Mouse (Mus musculus): ENCODE measurements at regions not wholly inside any gene's neighbourhood (a gene's known extent, or its start where the extent isn't known, plus 50 kb on each side); places are given as distances from the start of the nearest gene placed in this dataset.

DNA sequence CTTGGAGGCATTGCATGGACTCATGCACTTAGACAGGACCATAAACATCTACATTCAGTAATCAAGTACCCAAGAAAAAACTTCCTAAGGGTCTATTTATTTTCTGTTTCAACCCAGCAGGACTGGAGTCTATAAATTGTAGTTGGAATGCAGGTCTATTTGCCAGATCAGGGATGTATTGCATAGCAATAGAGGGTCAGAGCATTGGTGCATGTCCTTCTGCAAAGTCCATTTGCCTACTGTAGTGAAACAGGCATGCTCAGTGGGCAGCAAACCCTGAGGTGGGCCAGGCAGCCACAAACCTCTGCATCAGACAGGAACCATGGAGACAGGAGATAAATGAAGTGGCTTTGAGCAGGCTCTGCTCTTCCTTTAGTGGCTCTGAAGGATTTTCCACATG lies 386.5 kb upstream of the Tenm4 start:
- H3K36me3 ChIP-seq (ENCODE audit: control insufficient read depth, insufficient read depth, low read length), result no peaks in the 10 kb centered on the region
- no peak overlapping the region for H3K27ac ChIP-seq (ENCODE audit: control insufficient read depth, insufficient read depth, low read depth, low read length)
- no peaks in the 10 kb centered on the region for H3K4me1 ChIP-seq (ENCODE audit: control insufficient read depth, insufficient read depth, low read length)
- no peaks in the 10 kb centered on the region for H3K27me3 ChIP-seq (ENCODE audit: control insufficient read depth, insufficient read depth, low read length)
- no peak overlapping the region for H3K4me3 ChIP-seq (ENCODE audit: control insufficient read depth, low read depth, low read length)
- no peak for TF ChIP-seq CTCF (IDR thresholded peaks at IDR 0.05; ENCODE audit: control insufficient read depth, insufficient read depth, insufficient replicate concordance, low read depth, low read length)
- TF ChIP-seq POLR2A (IDR thresholded peaks at IDR 0.05; ENCODE audit: control insufficient read depth, low read depth, low read length), result no peak

DNA sequence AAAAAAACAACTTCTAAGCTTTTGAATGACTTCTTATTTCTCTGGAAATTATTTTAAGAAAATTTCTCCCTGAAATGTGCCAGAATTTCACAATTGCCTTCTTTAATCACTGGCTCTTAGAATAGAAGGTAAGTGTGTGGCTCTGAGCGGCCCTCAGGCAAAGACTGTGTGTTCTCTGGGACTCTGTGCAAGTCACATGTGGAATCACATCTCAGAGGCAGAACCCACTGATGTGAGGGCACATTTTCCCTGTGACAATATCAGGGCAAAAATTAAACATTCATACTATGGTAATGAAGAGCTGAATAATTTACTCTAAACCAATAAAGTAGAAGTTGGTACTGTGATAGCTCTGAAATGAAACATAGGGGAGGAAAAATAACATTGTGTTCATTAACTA lies 383.5 kb upstream of the Tenm4 start:
- Histone ChIP-seq H3K36me3 (ENCODE audit: control insufficient read depth, insufficient read depth, low read length) (no peaks in the 10 kb centered on the region), H3K4me1 (ENCODE audit: control insufficient read depth, insufficient read depth, low read length) (no peaks in the 10 kb centered on the region), H3K4me3 (ENCODE audit: control insufficient read depth, low read depth, low read length) (no peak overlapping the region), H3K27ac (ENCODE audit: control insufficient read depth, insufficient read depth, low read depth, low read length) (no peak overlapping the region), H3K27me3 (ENCODE audit: control insufficient read depth, insufficient read depth, low read length) (no peaks in the 10 kb centered on the region)
- TF ChIP-seq CTCF (IDR thresholded peaks at IDR 0.05; ENCODE audit: control insufficient read depth, insufficient read depth, insufficient replicate concordance, low read depth, low read length), result no peak
- TF ChIP-seq POLR2A (IDR thresholded peaks at IDR 0.05; ENCODE audit: control insufficient read depth, low read depth, low read length), result no peak

GRCm38 (mm10) chr7:95787951-95788350 lies 383.1 kb upstream of the Tenm4 start:
- no peak overlapping the region for H3K27ac ChIP-seq (ENCODE audit: control insufficient read depth, insufficient read depth, low read depth, low read length)
- H3K36me3 ChIP-seq (ENCODE audit: control insufficient read depth, insufficient read depth, low read length), result no peaks in the 10 kb centered on the region
- no peak for TF ChIP-seq POLR2A (IDR thresholded peaks at IDR 0.05; ENCODE audit: control insufficient read depth, low read depth, low read length)
- TF ChIP-seq CTCF (IDR thresholded peaks at IDR 0.05; ENCODE audit: control insufficient read depth, insufficient read depth, insufficient replicate concordance, low read depth, low read length), result no peak
- H3K27me3 ChIP-seq (ENCODE audit: control insufficient read depth, insufficient read depth, low read length), result no peaks in the 10 kb centered on the region
- no peaks in the 10 kb centered on the region for H3K4me1 ChIP-seq (ENCODE audit: control insufficient read depth, insufficient read depth, low read length)
- H3K4me3 ChIP-seq (ENCODE audit: control insufficient read depth, low read depth, low read length), result no peak overlapping the region

DNA sequence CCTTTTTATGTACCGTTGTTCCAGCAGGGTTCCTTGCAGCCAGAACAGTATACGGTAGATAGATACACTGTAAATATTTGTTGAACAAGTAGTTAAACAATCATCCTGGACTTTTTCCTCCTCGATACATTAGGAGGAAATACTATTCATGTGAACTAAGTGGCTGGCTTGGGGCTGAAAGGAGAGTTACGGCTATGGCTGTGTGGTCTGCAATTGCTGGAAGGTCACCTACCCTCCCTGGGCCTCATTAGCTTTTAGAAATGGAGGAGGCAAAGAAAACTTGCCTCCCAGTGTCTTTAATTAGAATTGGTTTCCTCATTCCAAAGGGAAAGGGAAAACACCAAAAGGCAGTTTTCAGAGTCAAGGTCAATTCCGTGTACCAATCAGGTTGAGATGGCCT lies 381.6 kb upstream of the Tenm4 start:
- TF ChIP-seq POLR2A (IDR thresholded peaks at IDR 0.05; ENCODE audit: control insufficient read depth, low read depth, low read length) (no peak), CTCF (IDR thresholded peaks at IDR 0.05; ENCODE audit: control insufficient read depth, insufficient read depth, insufficient replicate concordance, low read depth, low read length) (no peak)
- H3K4me3 ChIP-seq (ENCODE audit: control insufficient read depth, low read depth, low read length), result no peak overlapping the region
- H3K27ac ChIP-seq (ENCODE audit: control insufficient read depth, insufficient read depth, low read depth, low read length), result no peak overlapping the region
- H3K36me3 ChIP-seq (ENCODE audit: control insufficient read depth, insufficient read depth, low read length), result no peaks in the 10 kb centered on the region
- H3K4me1 ChIP-seq (ENCODE audit: control insufficient read depth, insufficient read depth, low read length), result no peaks in the 10 kb centered on the region
- H3K27me3 ChIP-seq (ENCODE audit: control insufficient read depth, insufficient read depth, low read length), result no peaks in the 10 kb centered on the region

GRCm38 (mm10) chr7:95799022-95799421 lies 372.0 kb upstream of the Tenm4 start:
- TF ChIP-seq CTCF (IDR thresholded peaks at IDR 0.05; ENCODE audit: control insufficient read depth, insufficient read depth, insufficient replicate concordance, low read depth, low read length) (no peak), POLR2A (IDR thresholded peaks at IDR 0.05; ENCODE audit: control insufficient read depth, low read depth, low read length) (no peak)
- no peaks in the 10 kb centered on the region for H3K36me3 ChIP-seq (ENCODE audit: control insufficient read depth, insufficient read depth, low read length)
- no peaks in the 10 kb centered on the region for H3K27me3 ChIP-seq (ENCODE audit: control insufficient read depth, insufficient read depth, low read length)
- no peak overlapping the region for H3K4me3 ChIP-seq (ENCODE audit: control insufficient read depth, low read depth, low read length)
- no peaks in the 10 kb centered on the region for H3K4me1 ChIP-seq (ENCODE audit: control insufficient read depth, insufficient read depth, low read length)
- no peak overlapping the region for H3K27ac ChIP-seq (ENCODE audit: control insufficient read depth, insufficient read depth, low read depth, low read length)

GRCm38 (mm10) chr7:95809626-95810025 lies 361.4 kb upstream of the Tenm4 start:
- Histone ChIP-seq H3K36me3 (ENCODE audit: control insufficient read depth, insufficient read depth, low read length) (no peaks in the 10 kb centered on the region), H3K4me3 (ENCODE audit: control insufficient read depth, low read depth, low read length) (no peak overlapping the region), H3K27me3 (ENCODE audit: control insufficient read depth, insufficient read depth, low read length) (no peaks in the 10 kb centered on the region), H3K27ac (ENCODE audit: control insufficient read depth, insufficient read depth, low read depth, low read length) (no peak overlapping the region), H3K4me1 (ENCODE audit: control insufficient read depth, insufficient read depth, low read length) (no peaks in the 10 kb centered on the region)
- TF ChIP-seq CTCF (IDR thresholded peaks at IDR 0.05; ENCODE audit: control insufficient read depth, insufficient read depth, insufficient replicate concordance, low read depth, low read length), result no peak
- no peak for TF ChIP-seq POLR2A (IDR thresholded peaks at IDR 0.05; ENCODE audit: control insufficient read depth, low read depth, low read length)

GRCm38 (mm10) chr7:95810096-95810495 lies 360.9 kb upstream of the Tenm4 start:
- no peak for TF ChIP-seq CTCF (IDR thresholded peaks at IDR 0.05; ENCODE audit: control insufficient read depth, insufficient read depth, insufficient replicate concordance, low read depth, low read length)
- Histone ChIP-seq H3K4me1 (ENCODE audit: control insufficient read depth, insufficient read depth, low read length) (no peaks in the 10 kb centered on the region), H3K27me3 (ENCODE audit: control insufficient read depth, insufficient read depth, low read length) (no peaks in the 10 kb centered on the region), H3K4me3 (ENCODE audit: control insufficient read depth, low read depth, low read length) (no peak overlapping the region), H3K27ac (ENCODE audit: control insufficient read depth, insufficient read depth, low read depth, low read length) (no peak overlapping the region), H3K36me3 (ENCODE audit: control insufficient read depth, insufficient read depth, low read length) (no peaks in the 10 kb centered on the region)

DNA sequence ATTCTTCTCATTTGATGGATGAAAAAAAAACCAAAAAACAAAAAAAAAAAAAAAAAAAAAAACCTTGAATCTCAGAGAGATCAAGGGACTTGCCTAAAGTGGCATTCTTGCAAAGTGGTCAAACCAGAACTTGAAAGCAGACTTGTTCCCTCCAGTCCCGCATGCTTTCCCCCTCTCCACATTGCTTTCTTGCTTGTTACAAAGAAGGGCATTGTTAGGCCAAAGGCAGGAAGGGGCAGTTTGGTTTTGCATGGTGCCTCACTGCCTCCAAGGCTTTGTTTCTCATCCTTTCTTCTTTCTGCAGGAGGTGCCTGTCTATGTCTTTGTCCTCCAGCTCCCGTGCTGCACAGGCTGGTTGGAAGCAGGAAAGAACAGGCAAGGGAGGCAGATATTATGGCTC lies 356.2 kb upstream of the Tenm4 start:
- no peak overlapping the region for H3K4me3 ChIP-seq (ENCODE audit: control insufficient read depth, low read depth, low read length)
- no peaks in the 10 kb centered on the region for H3K27me3 ChIP-seq (ENCODE audit: control insufficient read depth, insufficient read depth, low read length)
- no peak overlapping the region for H3K27ac ChIP-seq (ENCODE audit: control insufficient read depth, insufficient read depth, low read depth, low read length)

More for the DNA sequence above, 356.2 kb upstream of the Tenm4 start:
- Histone ChIP-seq H3K36me3 (ENCODE audit: control insufficient read depth, insufficient read depth, low read length) (no peaks in the 10 kb centered on the region), H3K4me1 (ENCODE audit: control insufficient read depth, insufficient read depth, low read length) (no peaks in the 10 kb centered on the region)
- TF ChIP-seq CTCF (IDR thresholded peaks at IDR 0.05; ENCODE audit: control insufficient read depth, insufficient read depth, insufficient replicate concordance, low read depth, low read length) (no peak), POLR2A (IDR thresholded peaks at IDR 0.05; ENCODE audit: control insufficient read depth, low read depth, low read length) (no peak)

Measured in testis, adult 2 months (tissue).